10 mouse cellular contexts compared by ENCODE assay signal in the genomic region with DNA sequence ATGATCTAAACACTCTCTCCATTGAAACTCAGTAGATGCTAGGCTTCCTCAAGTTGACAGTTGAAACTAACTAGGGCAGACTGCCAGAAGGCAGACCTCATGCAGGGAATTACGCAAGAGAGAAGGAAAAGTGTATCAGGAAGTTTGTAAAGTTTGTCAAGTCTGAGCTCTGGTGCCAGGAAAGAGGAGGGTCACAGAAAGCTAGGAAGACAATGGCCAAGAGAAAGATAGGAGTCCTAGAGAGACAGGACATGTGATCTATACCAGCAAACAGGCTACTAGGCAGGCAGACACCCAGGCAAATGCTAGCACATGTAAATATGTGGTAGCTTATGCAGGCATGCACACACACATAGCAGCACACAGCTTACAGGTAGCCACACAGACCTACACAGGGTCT. TPM values are rescaled to one million over a fixed set of nuclear protein-coding genes. Genes with fewer than 3 reads are reported as not detected.
DNase-seq lines count a peak whose midpoint lies in the region; ATAC-seq and TF ChIP-seq lines count a peak whose summit lies in the region.
"Had no signal": no experiment of that assay in that cellular context is flagged by ENCODE, and none has a peak within 500 bp of the region (broad histone marks: within the 10 kb centered on the region; RNA-seq: fewer than 3 reads in every experiment).

No protein-coding gene starts in this region.

- no peak overlapping the region for H3K4me2 ChIP-seq in kidney, embryonic 15.5 days
- no peak overlapping the region for H3K4me2 ChIP-seq in heart, embryonic 12.5 days
- no peak overlapping the region for H3K4me2 ChIP-seq in hindbrain, embryonic 13.5 days
- H3K4me2 ChIP-seq in midbrain, embryonic 16.5 days (ENCODE audit: low read length), result no peak overlapping the region
- H3K4me2 ChIP-seq: forebrain, embryonic 15.5 days had no signal

- DNase-seq in kidney, adult 18-20 months, result peak; percentile 11
- peak; percentile 36 for DNase-seq in lung, adult 2 months
- no peak for DNase-seq in cerebellum, adult 18-20 months
- DNase-seq: right cerebral cortex, postnatal 14 days had no signal

- no peak for TF ChIP-seq POLR2A in lung, adult 2 months (IDR thresholded peaks at IDR 0.05; ENCODE audit: borderline replicate concordance, extremely low read depth, low read depth, low read length)

- no peak for TF ChIP-seq CTCF in C2C12 (IDR thresholded peaks at IDR 0.05; ENCODE audit: control insufficient read depth, insufficient read depth, insufficient read length)
- TF ChIP-seq CTCF in lung, adult 2 months (IDR thresholded peaks at IDR 0.05; ENCODE audit: insufficient read depth, low read length), result no peak

- no peak overlapping the region for H3K4me3 ChIP-seq in kidney, embryonic 15.5 days (replicated peaks)
- H3K4me3 ChIP-seq in C2C12 (ENCODE audit: insufficient read depth, poor library complexity, severe bottlenecking), result no peak overlapping the region
- no peak overlapping the region for H3K4me3 ChIP-seq in heart, embryonic 12.5 days
- H3K4me3 ChIP-seq in lung, adult 2 months (replicated peaks; ENCODE audit: extremely low read depth, low read depth, low read length), result no peak overlapping the region
- H3K4me3 ChIP-seq in hindbrain, embryonic 13.5 days, result no peak overlapping the region
- H3K4me3 ChIP-seq in midbrain, embryonic 16.5 days (ENCODE audit: low read depth, low read length), result no peak overlapping the region
- H3K4me3 ChIP-seq: forebrain, embryonic 15.5 days had no signal

- WGBS in kidney, embryonic 15.5 days, result 52% methylated on average over 1 of the region's 1 CpGs
- WGBS in heart, embryonic 12.5 days, result 61% methylated on average over 1 of the region's 1 CpGs
- 13% methylated on average over 1 of the region's 1 CpGs for WGBS in lung, adult 2 months
- WGBS in hindbrain, embryonic 13.5 days, result 75% methylated on average over 1 of the region's 1 CpGs
- WGBS in midbrain, embryonic 16.5 days, result 83% methylated on average over 1 of the region's 1 CpGs

- ATAC-seq in kidney, embryonic 15.5 days (replicated peaks; ENCODE audit: low FRiP score), result no peak
- ATAC-seq in heart, embryonic 12.5 days (ENCODE audit: insufficient number of reproducible peaks, low FRiP score), result peak; percentile 53
- no peak for ATAC-seq in hindbrain, embryonic 13.5 days (ENCODE audit: low FRiP score)
- no peak for ATAC-seq in midbrain, embryonic 16.5 days
- ATAC-seq: forebrain, embryonic 15.5 days had no signal

- no peaks in the 10 kb centered on the region for H3K9me3 ChIP-seq in kidney, embryonic 15.5 days (replicated peaks)
- no peaks in the 10 kb centered on the region for H3K9me3 ChIP-seq in heart, embryonic 12.5 days (replicated peaks)
- no peaks in the 10 kb centered on the region for H3K9me3 ChIP-seq in hindbrain, embryonic 13.5 days
- no peaks in the 10 kb centered on the region for H3K9me3 ChIP-seq in midbrain, embryonic 16.5 days (replicated peaks; ENCODE audit: control insufficient read depth, low read length, poor library complexity, severe bottlenecking)
- H3K9me3 ChIP-seq: forebrain, embryonic 15.5 days had no signal

- no peak overlapping the region for H3ac ChIP-seq in C2C12 (ENCODE audit: control insufficient read depth, insufficient read length, low read depth)

- H3K79me2 ChIP-seq in C2C12 (ENCODE audit: control insufficient read depth, insufficient read depth), result no peaks in the 10 kb centered on the region

- peaks cover 8% of the 10 kb centered on the region; the same call in 1 of the 2 replicates for H3K4me1 ChIP-seq in kidney, embryonic 15.5 days
- peaks cover 10% of the 10 kb centered on the region for H3K4me1 ChIP-seq in heart, embryonic 12.5 days (replicated peaks)
- H3K4me1 ChIP-seq in lung, adult 2 months (ENCODE audit: control insufficient read depth, insufficient read depth, low read length), result peaks cover 6% of the 10 kb centered on the region
- 0 out of 2 replicates have a peak, but pooled peaks cover 3% of the 10 kb centered on the region for H3K4me1 ChIP-seq in hindbrain, embryonic 13.5 days (replicated peaks)
- no peaks in the 10 kb centered on the region for H3K4me1 ChIP-seq in midbrain, embryonic 16.5 days (ENCODE audit: control insufficient read depth, insufficient read depth, low read length)
- H3K4me1 ChIP-seq: forebrain, embryonic 15.5 days had no signal

- no peaks in the 10 kb centered on the region for H3K27me3 ChIP-seq in kidney, embryonic 15.5 days
- H3K27me3 ChIP-seq in C2C12 (ENCODE audit: control insufficient read depth, insufficient read depth, insufficient read length), result no peaks in the 10 kb centered on the region
- H3K27me3 ChIP-seq in heart, embryonic 12.5 days (replicated peaks), result no peaks in the 10 kb centered on the region
- H3K27me3 ChIP-seq in hindbrain, embryonic 13.5 days, result no peaks in the 10 kb centered on the region
- no peaks in the 10 kb centered on the region for H3K27me3 ChIP-seq in midbrain, embryonic 16.5 days (ENCODE audit: control insufficient read depth, insufficient read depth, low read depth, low read length)
- H3K27me3 ChIP-seq: forebrain, embryonic 15.5 days had no signal

- H3K36me3 ChIP-seq in kidney, embryonic 15.5 days, result no peaks in the 10 kb centered on the region
- no peaks in the 10 kb centered on the region for H3K36me3 ChIP-seq in C2C12 (ENCODE audit: control insufficient read depth, insufficient read depth)
- peaks cover 15% of the 10 kb centered on the region for H3K36me3 ChIP-seq in heart, embryonic 12.5 days
- H3K36me3 ChIP-seq in hindbrain, embryonic 13.5 days, result no peaks in the 10 kb centered on the region
- H3K36me3 ChIP-seq in midbrain, embryonic 16.5 days (ENCODE audit: control insufficient read depth, insufficient read depth, low read length), result no peaks in the 10 kb centered on the region
- H3K36me3 ChIP-seq: forebrain, embryonic 15.5 days had no signal

- H3K79me3 ChIP-seq in C2C12 (ENCODE audit: low read depth), result no peaks in the 10 kb centered on the region

- no peak overlapping the region for H3K27ac ChIP-seq in kidney, embryonic 15.5 days
- no peak overlapping the region for H3K27ac ChIP-seq in heart, embryonic 12.5 days (ENCODE audit: poor library complexity, severe bottlenecking)
- H3K27ac ChIP-seq in hindbrain, embryonic 13.5 days, result no peak overlapping the region
- H3K27ac ChIP-seq in midbrain, embryonic 16.5 days (ENCODE audit: low read length), result no peak overlapping the region
- H3K27ac ChIP-seq: forebrain, embryonic 15.5 days had no signal

- no peak overlapping the region for H3K9ac ChIP-seq in kidney, embryonic 15.5 days
- H3K9ac ChIP-seq in heart, embryonic 12.5 days, result no peak overlapping the region
- H3K9ac ChIP-seq in hindbrain, embryonic 13.5 days, result no peak overlapping the region
- H3K9ac ChIP-seq in midbrain, embryonic 16.5 days (ENCODE audit: low read depth, low read length), result no peak overlapping the region
- H3K9ac ChIP-seq: forebrain, embryonic 15.5 days had no signal

TF ChIP-seq in C2C12, 6 proteins besides CTCF, POLR2A, EP300 and RAD21:
- TF ChIP-seq CEBPB (IDR thresholded peaks at IDR 0.05; ENCODE audit: low read depth) (peak; percentile 58), MYOD1 (IDR thresholded peaks at IDR 0.05; ENCODE audit: control insufficient read depth, insufficient read length, low read depth) (no peak), FOSL1 (IDR thresholded peaks at IDR 0.05; ENCODE audit: insufficient read depth, low read length, poor library complexity, severe bottlenecking) (no peak), MYOG (IDR thresholded peaks at IDR 0.05; ENCODE audit: control insufficient read depth, extremely low read depth, insufficient read length) (no peak), USF1 (IDR thresholded peaks at IDR 0.05; ENCODE audit: low read depth) (no peak)
TF ChIP-seq in C2C12: peak in this region for 1.

RNA-seq across cellular contexts. Expression of gene Cyp39a1, which starts 8.0 kb away (rescaled TPM):
- polyA plus RNA-seq in kidney, embryonic 15.5 days (2015; fragmentation: Nextera tagmentation; extraction: Ambion mirVana), result 24.8 and 27.3 TPM in 2 replicates
- 0.62 TPM for polyA plus RNA-seq in C2C12 (2012; fragmentation: generic; extraction: Trizol)
- polyA plus RNA-seq in heart, embryonic 12.5 days (2016; fragmentation: Nextera tagmentation; extraction: Ambion mirVana), result 34.7 and 35.5 TPM in 2 replicates
- polyA plus RNA-seq in lung, adult 2 months (2012; rRNA removed), result 3.5 and 6.5 TPM in 2 replicates
- 14.3 and 16.8 TPM in 2 replicates for polyA plus RNA-seq in hindbrain, embryonic 13.5 days (2015; fragmentation: Nextera tagmentation; extraction: Ambion mirVana)
- 7.6 and 8.6 TPM in 2 replicates for polyA plus RNA-seq in midbrain, embryonic 16.5 days (2015; fragmentation: Nextera tagmentation; extraction: Ambion mirVana)

RNA-seq across cellular contexts. Expression of gene Slc25a27, which starts 8.2 kb away (rescaled TPM):
- polyA plus RNA-seq in kidney, embryonic 15.5 days (2015; fragmentation: Nextera tagmentation; extraction: Ambion mirVana), result 17.8 and 22.6 TPM in 2 replicates
- polyA plus RNA-seq in C2C12 (2012; fragmentation: generic; extraction: Trizol), result 0.63 TPM
- polyA plus RNA-seq in heart, embryonic 12.5 days (2016; fragmentation: Nextera tagmentation; extraction: Ambion mirVana), result 13.5 and 16.1 TPM in 2 replicates
- 3.5 and 4.3 TPM in 2 replicates for polyA plus RNA-seq in lung, adult 2 months (2012; rRNA removed)
- polyA plus RNA-seq in hindbrain, embryonic 13.5 days (2015; fragmentation: Nextera tagmentation; extraction: Ambion mirVana), result 113 and 119 TPM in 2 replicates
- 123 and 129 TPM in 2 replicates for polyA plus RNA-seq in midbrain, embryonic 16.5 days (2015; fragmentation: Nextera tagmentation; extraction: Ambion mirVana)

RNA-seq across cellular contexts. Expression of gene Tdrd6, which starts 45.1 kb away (rescaled TPM):
- polyA plus RNA-seq in kidney, embryonic 15.5 days (2015; fragmentation: Nextera tagmentation; extraction: Ambion mirVana), result 0.03 TPM in 1 of 2 replicates, not detected in the other
- polyA plus RNA-seq in C2C12 (2012; fragmentation: generic; extraction: Trizol), result not detected
- 0.04 TPM in 1 of 2 replicates, not detected in the other for polyA plus RNA-seq in heart, embryonic 12.5 days (2016; fragmentation: Nextera tagmentation; extraction: Ambion mirVana)
- 0.13 TPM in 1 of 2 replicates, not detected in the other for polyA plus RNA-seq in lung, adult 2 months (2012; rRNA removed)
- 0.10 and 0.75 TPM in 2 replicates for polyA plus RNA-seq in hindbrain, embryonic 13.5 days (2015; fragmentation: Nextera tagmentation; extraction: Ambion mirVana)
- polyA plus RNA-seq in midbrain, embryonic 16.5 days (2015; fragmentation: Nextera tagmentation; extraction: Ambion mirVana), result 0.52 and 1.5 TPM in 2 replicates

Comparison
In these comparisons a context has a peak if more than half of its experiments do, and no peak if none do; other contexts are left out.
1. DNase-seq: peak in kidney, adult 18-20 months (single experiment) and lung, adult 2 months (single experiment); none in cerebellum, adult 18-20 months (0 of 2).